Mouse (Mus musculus) cerebellum, adult 18-20 months (tissue): ENCODE data around the gene Sapcd1.
"Not testable (repeated sequence)": the region's sequence is repeated elsewhere in the genome, so short reads cannot be mapped to it uniquely, and the experiment has no call there.

ENCODE experiments used
- DNase-seq, 2 experiments: peaks; one replicate each; pipeline ENCODE4 v3.0.0; 2021

Gene Sapcd1

GRCm38 (mm10) chr17:35005158-35005557, 22.7 kb downstream of the Sapcd1 start:
- DNase-seq: peak in 1 of 2 experiments; percentile 9

GRCm38 (mm10) chr17:35004075-35004717, 23.6 kb downstream of the Sapcd1 start:
- DNase-seq: peak in 1 of 2 experiments; percentile 6

GRCm38 (mm10) chr17:35003022-35003838, 24.6 kb downstream of the Sapcd1 start:
- DNase-seq: no peak

GRCm38 (mm10) chr17:35002153-35002865, 25.5 kb downstream of the Sapcd1 start:
- no peak for DNase-seq

GRCm38 (mm10) chr17:35001452-35002152, 26.2 kb downstream of the Sapcd1 start:
- DNase-seq: peak in 1 of 2 experiments; percentile 35

GRCm38 (mm10) chr17:35000717-35001451, 26.9 kb downstream of the Sapcd1 start, which contains the start of gene Vars:
TSS of gene Vars (plus strand) at chr17:35000987.
- DNase-seq: peak; percentile 77 to 87

GRCm38 (mm10) chr17:34999871-35000716, 27.7 kb downstream of the Sapcd1 start:
- not testable (repeated sequence) for DNase-seq

- no peak for DNase-seq
Measured at GRCm38 (mm10) chr17:34998526-34999430, 29.0 kb downstream of the Sapcd1 start.

- DNase-seq: no peak
Measured at GRCm38 (mm10) chr17:34997142-34997483, 30.7 kb downstream of the Sapcd1 start.

- DNase-seq: no peak
Measured at GRCm38 (mm10) chr17:34996411-34997141, 31.2 kb downstream of the Sapcd1 start.

GRCm38 (mm10) chr17:34995927-34996326, 31.9 kb downstream of the Sapcd1 start:
- not testable (repeated sequence) for DNase-seq

GRCm38 (mm10) chr17:34995192-34995591, 32.6 kb downstream of the Sapcd1 start:
- not testable (repeated sequence) for DNase-seq

- no peak for DNase-seq
Measured at GRCm38 (mm10) chr17:34994751-34995150, 33.1 kb downstream of the Sapcd1 start.

GRCm38 (mm10) chr17:34984218-34984617, 43.6 kb downstream of the Sapcd1 start:
- DNase-seq: peak in 1 of 2 experiments; percentile 38

GRCm38 (mm10) chr17:34982328-34982727, 45.5 kb downstream of the Sapcd1 start:
- no peak for DNase-seq

- peak; percentile 93 to 94 for DNase-seq
Measured at GRCm38 (mm10) chr17:34981690-34982180, 46.1 kb downstream of the Sapcd1 start, which contains the start of gene Lsm2. TSS of gene Lsm2 (plus strand) at chr17:34981862.

GRCm38 (mm10) chr17:34980655-34981054, 47.2 kb downstream of the Sapcd1 start:
- peak; percentile 35 to 48 for DNase-seq

GRCm38 (mm10) chr17:34979631-34980030, 48.2 kb downstream of the Sapcd1 start:
- no peak for DNase-seq

- DNase-seq: no peak
Measured at GRCm38 (mm10) chr17:34978239-34978638, 49.6 kb downstream of the Sapcd1 start.
